Mouse (Mus musculus): ENCODE measurements around the gene Trim66.

Trim66 gene

GRCm38 (mm10) chr7:109519936-109520335 lies 12.0 kb upstream of the Trim66 start:
- DNase-seq: no peak

- DNase-seq: peak; percentile 99
Observed at GRCm38 (mm10) chr7:109518838-109519696, 11.1 kb upstream of the Trim66 start, which contains the start of gene Rpl27a. Rpl27a (plus strand) TSS chr7:109519147.

GRCm38 (mm10) chr7:109518036-109518681 lies 10.2 kb upstream of the Trim66 start:
- no peak for DNase-seq

- no peak for DNase-seq
Observed at GRCm38 (mm10) chr7:109516500-109516899, 8.6 kb upstream of the Trim66 start.

- no peak for DNase-seq
Observed at GRCm38 (mm10) chr7:109511838-109512237, 3.9 kb upstream of the Trim66 start.

- peak; percentile 33 for DNase-seq
Observed at GRCm38 (mm10) chr7:109510799-109511198, 2.9 kb upstream of the Trim66 start.

GRCm38 (mm10) chr7:109507572-109507971 lies 362 bp downstream of the Trim66 start:
- DNase-seq: no peak

DNA sequence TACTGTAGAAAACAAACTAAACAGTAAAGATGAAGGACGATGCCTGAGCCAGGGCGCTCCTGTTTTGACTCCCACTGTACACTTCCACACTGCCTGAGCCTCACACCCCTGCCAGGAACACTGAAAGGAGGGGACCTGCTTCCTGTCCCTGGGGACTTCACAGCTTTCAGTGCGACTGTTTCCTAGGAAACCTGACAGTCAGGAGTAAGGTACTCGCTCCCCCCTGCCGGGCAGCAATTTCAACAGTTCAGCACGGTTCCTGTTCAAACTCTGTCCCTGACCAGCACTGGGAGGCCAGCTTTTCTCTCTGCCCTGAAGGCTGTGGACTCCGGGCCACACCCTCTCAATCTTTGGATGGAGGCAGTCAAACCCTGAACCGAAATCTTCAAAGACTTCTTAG lies 815 bp downstream of the Trim66 start:
- DNase-seq: no peak

DNA sequence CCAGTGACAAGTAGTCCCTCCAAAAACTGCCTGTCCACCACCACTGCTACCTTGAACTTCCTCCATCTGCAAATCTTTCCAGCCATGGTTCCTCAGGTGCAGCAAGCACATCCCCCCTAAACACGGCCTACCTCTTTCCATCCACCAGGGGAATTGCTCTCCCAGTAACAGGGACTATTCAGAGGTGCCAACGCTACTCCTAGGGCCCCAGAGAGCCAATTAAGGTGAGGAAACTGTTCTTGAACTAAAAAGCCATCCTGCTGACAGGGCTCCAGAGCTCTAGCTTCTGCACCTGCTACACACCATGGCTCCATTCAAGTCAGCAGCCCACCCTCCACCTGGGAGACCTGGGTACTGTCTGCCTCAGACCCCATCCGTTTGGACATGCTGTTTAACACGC lies 10.4 kb downstream of the Trim66 start:
- no peak for DNase-seq

DNA sequence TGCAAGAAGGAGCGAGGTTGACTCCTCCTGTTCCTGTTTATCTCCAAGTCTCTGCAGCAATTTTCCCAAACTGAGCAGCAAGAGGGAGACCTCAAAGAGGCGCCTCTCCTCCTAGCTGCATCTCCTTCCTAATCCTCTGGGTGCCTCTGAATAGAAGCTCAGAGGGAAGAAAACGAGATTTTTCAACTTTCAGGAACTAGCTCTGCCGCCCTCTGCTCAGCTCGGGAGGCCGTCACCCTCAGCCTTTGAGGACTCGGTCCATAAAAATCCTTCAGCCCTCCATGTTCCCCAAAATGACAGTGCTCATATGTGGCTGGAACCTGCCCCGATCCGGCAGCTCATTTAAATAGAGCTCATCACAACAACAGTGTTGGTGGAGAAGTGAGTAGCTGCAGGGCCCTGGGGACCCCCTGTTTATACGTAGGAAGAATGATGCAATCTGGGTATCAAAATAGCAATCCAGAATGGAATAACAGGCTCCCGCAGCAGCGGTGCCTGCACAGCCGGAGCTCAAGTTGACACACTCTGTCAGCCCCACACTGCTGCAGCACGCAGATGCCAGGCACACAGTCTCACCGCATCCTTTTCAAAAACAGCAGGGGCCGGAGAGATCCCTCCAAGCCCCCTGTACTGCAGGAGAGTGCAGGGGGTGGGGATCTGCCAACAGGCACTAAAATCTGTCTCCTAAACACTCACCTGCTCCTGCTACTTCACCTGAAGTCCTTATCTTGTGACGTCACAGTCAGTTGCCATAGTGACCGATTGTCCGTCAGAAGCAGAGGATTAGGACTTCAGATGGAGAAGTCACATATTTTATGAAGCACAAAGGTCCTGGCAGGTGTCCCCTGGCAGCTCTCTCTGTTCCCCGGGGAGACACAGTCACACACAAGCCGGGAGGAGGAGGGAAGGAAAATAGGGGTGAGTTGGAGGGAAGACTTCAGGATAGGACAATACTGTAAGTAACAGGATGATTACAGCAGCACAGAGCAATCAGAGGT lies 14.3 kb downstream of the Trim66 start:
- DNase-seq: no peak

- DNase-seq: no peak
Observed at GRCm38 (mm10) chr7:109492616-109493318, 15.2 kb downstream of the Trim66 start.

DNA sequence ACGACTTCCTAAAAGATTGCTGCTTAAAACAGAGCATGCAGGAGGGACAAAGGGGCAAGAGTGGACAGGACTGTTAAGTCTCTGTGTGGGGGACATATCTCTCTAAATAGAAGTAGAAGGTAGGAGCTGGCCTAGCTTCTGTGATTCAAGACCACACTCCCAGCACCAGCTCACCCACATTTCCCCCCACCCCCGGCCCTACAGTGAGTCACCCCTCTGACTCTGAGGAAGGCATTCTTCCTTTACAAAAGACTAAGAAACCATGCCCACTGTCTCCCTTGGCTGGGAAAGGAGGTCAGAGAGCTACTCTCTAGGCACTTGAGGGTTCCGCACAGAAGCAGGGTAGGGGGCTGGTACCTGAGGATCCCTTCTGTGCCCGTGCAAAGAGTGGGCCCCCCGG lies 23.7 kb downstream of the Trim66 start:
- no peak for DNase-seq

- DNase-seq: peak; percentile 10
Observed at GRCm38 (mm10) chr7:109480765-109481197, 27.2 kb downstream of the Trim66 start.

- DNase-seq: no peak
Observed at GRCm38 (mm10) chr7:109477926-109478325, 30.0 kb downstream of the Trim66 start.

GRCm38 (mm10) chr7:109470700-109471099 lies 37.2 kb downstream of the Trim66 start:
- DNase-seq: no peak

DNA sequence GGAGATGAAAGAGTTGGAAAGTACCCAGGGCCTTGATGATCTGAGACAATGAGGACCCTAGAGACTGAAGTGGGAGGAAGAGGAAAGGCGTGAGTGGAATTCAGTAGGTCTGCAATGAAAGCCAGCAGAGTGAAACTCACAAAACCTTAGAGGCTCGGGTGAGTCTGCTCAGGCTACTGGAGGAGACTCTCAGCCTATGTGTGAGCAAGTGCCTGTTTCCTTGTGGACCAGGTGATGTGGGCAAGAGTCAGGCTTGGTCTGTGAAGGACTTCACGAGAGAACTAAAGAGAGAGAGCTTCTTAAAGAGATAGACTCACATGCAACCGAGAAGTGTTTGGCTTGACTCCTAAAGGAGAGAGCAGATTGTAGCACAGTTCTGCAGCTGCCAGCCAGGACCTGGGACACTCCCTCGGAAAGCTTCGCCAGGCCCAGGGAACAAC lies 39.7 kb downstream of the Trim66 start:
- no peak for DNase-seq

- no peak for DNase-seq
Observed at GRCm38 (mm10) chr7:109467591-109467990, 40.3 kb downstream of the Trim66 start.

DNA sequence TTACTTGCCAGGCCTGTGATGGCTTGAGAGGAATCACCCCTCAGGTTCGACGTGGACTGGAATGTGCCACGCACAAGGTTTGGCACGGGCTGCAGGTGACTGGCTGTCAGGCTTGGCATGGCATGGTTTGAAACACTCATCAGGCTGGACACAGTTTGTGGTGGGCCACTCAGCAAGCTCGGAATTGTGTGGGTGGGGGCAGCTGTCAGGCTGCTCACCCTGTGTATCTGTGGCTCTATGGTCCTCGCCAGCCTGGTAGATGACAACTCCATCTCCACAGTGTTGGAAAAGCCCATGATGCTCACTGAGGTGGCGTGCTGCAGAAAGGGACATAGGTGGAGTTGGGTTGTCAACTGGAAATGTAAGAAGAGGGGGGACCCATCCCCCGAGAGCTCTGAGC lies 47.2 kb downstream of the Trim66 start:
- DNase-seq: no peak

- no peak for DNase-seq
Observed at GRCm38 (mm10) chr7:109456563-109456962, 51.4 kb downstream of the Trim66 start.

- DNase-seq: no peak
Observed at GRCm38 (mm10) chr7:109455748-109456147, 52.2 kb downstream of the Trim66 start.

DNA sequence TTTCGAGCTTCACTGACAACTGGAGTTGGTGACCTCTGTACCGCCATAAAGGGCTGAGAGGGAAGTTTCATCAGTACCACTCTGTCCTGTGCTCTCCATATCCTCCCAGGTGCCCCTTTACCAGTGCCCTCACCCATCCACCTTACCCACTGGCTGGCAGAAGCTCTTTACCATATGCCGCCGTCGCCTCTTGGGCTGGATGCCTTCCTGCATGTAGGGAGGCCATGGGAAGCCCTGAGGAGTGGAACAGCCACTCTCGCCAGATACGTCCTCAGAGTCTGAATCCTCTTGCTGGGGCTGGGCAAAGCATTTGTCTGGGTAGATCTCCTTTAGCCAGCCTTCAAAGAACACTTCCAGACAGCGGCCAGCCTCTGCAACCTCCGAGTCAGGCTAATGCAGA lies 53.1 kb downstream of the Trim66 start:
- DNase-seq: no peak

- DNase-seq: no peak
Observed at GRCm38 (mm10) chr7:109448060-109448459, 59.9 kb downstream of the Trim66 start.

All from kidney, adult 9 months (tissue).